Mouse (Mus musculus): ENCODE results near the gene Gabra6. TPM values are rescaled to one million over a fixed set of nuclear protein-coding genes. Genes with fewer than 3 reads are reported as not detected.
A peak's percentile ranks its signal among the peaks of the same experiment; 100 is the strongest.

The Gabra6 gene
- not detected in 2 replicates for total RNA-seq (2021)
- long read RNA-seq, result 0 reads

DNA sequence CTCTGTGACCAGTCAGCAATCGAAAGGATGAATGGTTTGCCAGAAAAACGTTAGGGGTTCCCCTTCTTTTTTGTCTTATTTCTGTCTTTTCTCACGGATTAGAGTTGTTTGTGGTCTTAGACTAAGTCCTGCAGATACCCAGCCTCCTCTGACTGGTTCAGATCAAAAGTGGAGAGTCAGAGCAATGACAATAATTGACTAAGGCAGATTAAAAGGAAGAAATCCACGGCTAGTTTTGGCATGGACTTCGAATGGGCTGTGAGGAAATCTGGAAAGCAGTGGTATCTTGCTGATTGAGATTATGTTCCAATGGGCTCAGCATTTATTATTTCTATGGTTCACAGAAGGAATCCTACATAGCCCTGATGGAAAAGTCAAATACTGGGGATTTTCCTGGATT is at the start of gene Gabra6:
Gene Gabra6 (minus strand): TSS at position 191 of the 400 bp plus-strand sequence.
- DNase-seq, result no peak

DNA sequence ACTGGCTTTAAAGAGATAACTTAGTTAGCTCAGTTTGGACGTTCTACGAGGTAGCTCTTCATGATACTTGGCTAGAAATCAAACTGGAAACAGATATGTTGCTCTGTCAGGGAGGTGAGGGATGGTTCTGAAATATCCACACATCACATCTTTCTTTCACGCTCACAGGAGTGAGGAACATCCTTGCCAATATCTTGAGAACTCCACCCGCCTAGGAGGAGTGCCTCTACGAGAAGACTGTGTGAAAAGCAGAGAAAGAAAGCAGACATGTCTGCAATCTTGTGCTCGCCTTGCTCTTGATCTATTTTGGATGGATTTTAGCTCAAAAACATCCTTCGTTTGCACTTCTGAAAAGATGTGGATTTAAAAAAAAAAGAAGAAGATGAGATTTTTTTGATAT is 44.7 kb upstream of the Gabra6 start:
- no peak for DNase-seq

GRCm38 (mm10) chr11:42332121-42332520 is 11.2 kb upstream of the Gabra6 start:
- DNase-seq, result no peak

DNA sequence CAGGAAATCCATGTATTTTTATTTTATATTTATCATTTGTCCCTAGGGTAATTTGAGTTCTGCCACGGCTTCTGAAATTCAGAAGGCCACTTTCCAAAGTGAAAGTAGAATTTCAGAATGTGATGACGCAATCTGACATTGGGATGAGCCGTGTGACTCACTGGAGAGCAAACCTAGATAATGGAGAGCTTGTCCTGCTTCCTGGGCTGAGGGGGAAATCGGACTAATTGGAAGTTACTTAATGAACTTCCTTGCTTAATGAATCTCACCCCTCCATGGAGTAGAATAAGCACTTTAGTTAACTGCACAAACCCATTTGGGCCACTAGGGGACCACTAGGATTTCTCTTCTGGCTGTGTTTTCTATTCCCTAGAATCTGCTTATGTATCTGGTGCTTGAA is 5.4 kb upstream of the Gabra6 start:
- DNase-seq, result peak; percentile 1

DNA sequence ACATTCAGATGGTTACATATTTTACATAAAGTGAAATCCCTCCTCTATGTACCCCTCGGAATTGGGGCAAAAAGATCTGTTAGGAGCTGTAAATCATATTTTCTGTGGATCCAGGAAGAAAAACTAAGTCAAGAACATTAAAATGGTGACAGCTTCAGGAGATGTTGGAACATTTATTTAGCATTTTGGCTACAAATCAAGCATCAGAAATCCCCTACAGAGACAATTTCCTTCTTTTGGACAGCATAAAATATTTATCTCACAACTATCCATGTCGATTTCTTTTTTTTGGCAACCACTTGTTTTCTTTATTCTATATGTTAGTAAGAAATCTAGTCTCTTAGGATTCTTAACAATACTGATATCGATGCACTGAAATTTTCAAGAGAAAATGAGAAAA is 688 bp upstream of the Gabra6 start:
- DNase-seq, result no peak

GRCm38 (mm10) chr11:42319521-42319920 is 1.4 kb downstream of the Gabra6 start:
- DNase-seq, result no peak

GRCm38 (mm10) chr11:42319101-42319500 is 1.8 kb downstream of the Gabra6 start:
- no peak for DNase-seq

- DNase-seq, result no peak
These were observed 2.9 kb downstream of the Gabra6 start for GRCm38 (mm10) chr11:42317985-42318384.

DNA sequence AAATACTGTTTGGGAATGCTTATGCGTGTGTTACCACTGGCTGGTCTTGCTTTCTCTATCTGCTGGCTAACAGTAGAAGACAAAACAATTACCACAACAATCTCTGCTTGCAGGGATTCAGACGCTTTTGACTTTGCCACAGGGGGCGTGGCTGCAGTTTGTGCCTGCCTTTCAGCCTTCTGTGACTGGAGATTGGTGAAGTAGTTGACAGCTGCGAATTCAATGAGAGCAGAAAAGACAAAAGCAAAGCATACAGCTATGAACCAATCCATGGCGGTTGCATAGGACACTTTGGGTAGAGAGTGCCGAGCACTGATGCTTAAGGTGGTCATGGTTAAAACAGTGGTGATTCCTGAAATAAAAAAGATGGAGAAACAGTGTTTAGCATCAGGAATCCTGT is 6.0 kb downstream of the Gabra6 start:
- DNase-seq, result peak; percentile 2

DNA sequence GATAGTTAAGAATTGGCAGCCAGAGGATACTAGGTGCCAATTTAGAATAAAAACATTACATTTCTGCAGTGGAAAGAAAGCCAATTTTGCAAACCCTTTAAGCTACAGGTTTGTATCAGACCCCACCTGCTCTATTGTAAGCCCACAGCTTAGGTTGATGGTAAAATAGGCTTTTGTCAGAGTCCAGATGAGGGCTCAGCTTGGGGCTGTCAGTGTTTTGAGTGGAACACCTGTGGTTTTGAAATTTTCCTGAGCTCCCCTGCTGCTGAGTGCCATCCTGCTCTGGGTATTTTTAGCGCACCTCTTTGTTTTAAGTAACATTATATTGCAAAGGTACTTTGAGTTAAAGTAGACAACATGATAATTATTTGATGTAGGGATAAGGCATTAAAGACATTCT is 10.0 kb downstream of the Gabra6 start:
- DNase-seq, result no peak

DNA sequence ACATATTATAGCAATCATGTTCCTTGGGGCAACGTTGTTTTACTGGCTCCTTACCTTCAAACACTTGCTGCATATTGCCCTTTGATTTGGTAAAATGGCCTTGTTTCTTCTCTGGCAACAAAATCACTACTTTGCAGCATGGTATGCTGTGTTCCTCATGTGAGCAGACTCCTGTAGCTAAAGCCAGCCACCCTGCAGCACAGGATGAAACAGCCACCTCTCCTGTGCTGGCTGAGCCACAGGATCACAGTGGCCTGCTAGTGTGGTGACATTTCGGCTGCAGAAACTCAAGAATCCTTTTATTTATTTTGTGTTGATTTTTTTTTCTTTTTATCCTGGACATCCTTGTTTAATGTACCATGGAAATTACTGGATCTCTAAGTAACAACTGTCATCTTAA is 11.8 kb downstream of the Gabra6 start:
- no peak for DNase-seq

DNA sequence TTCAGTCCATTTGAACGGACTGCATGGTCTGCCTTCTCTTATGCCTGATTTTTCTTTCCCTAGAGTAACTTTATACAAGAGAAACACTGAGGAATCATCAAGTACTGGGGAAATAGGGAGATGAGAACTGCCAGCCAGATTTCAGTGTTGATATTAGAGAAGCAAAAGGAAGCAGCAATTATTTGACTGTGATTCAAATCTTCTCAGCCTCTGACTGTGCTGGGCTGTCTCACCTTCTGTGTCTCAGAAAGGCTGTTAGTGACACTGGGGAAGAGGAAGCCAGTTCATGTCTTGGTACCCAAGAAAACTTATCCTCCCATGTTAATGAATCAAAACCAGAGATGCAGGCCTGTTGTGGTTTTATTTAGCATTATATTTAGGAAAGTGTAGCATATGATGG is 14.8 kb downstream of the Gabra6 start:
- no peak for DNase-seq

DNA sequence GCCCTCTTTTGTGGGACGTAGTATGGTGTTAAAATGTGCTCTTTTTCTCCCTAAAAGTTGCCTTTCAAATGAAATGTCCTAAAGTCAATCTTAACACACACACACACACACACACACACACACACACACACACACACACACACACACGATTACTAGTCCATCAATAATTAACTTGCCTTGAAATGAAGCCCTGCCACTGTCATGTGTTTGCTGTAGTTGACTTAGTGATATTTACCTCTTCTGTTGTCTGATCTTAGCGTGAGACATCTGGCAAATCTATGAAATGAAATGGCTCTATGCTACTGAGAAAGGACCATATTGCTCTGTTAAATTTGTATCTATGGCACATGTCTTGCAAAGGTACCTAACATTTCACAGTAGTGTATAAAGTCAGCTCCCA is 61.9 kb downstream of the Gabra6 start:
- DNase-seq, result no peak

Other genes with a start within 250 kb of the Gabra6 start
- gene Gabra1, start 138.1 kb downstream of the Gabra6 start, total RNA-seq (2021), result 1.0 TPM in 1 of 2 replicates, not detected in the other
- gene Gabrb2, start 98.7 kb upstream of the Gabra6 start, total RNA-seq (2021), result 0.36 and 0.38 TPM in 2 replicates

Data from adrenal gland, postnatal 25 days (tissue).